Mouse (Mus musculus): Measurements from ENCODE around the gene Grid2. TPM values are rescaled to one million over a fixed set of nuclear protein-coding genes. Genes with fewer than 3 reads are reported as not detected.
A peak's percentile ranks its signal among the peaks of the same experiment; 100 is the strongest.

Gene Grid2
- polyA plus RNA-seq, 1 experiment from 2014 or later: 0.90 TPM

GRCm38 (mm10) chr6:64688181-64688944 is 1432.7 kb downstream of the Grid2 start:
- no peaks in the 10 kb centered on the region; the same call in 1 of the 2 replicates for H3K4me1 ChIP-seq (replicated peaks; ENCODE audit: control insufficient read depth, insufficient read depth, low read length)
- H3K4me3 ChIP-seq (ENCODE audit: low read depth, low read length): no peak overlapping the region
- no peaks in the 10 kb centered on the region for H3K36me3 ChIP-seq (ENCODE audit: control insufficient read depth, insufficient read depth, low read length)
- no peak overlapping the region for H3K27ac ChIP-seq (ENCODE audit: low read depth, low read length)
- ATAC-seq (replicated peaks; ENCODE audit: low FRiP score) (peak; percentile 51), DNase-seq (ENCODE audit: low spot score) (peak; percentile 70)
- no peaks in the 10 kb centered on the region for H3K27me3 ChIP-seq (ENCODE audit: control insufficient read depth, insufficient read depth, low read length)
- no peaks in the 10 kb centered on the region for H3K9me3 ChIP-seq (ENCODE audit: control insufficient read depth, low read length)
- peak overlapping the region; percentile 12; the same call in 1 of the 2 replicates for H3K4me2 ChIP-seq (ENCODE audit: low read depth, low read length, severe bottlenecking)
- H3K9ac ChIP-seq (ENCODE audit: low read length): no peak overlapping the region
- WGBS: 5% methylated on average over 19 of the region's 19 CpGs

GRCm38 (mm10) chr6:64694688-64695087 is 1439.0 kb downstream of the Grid2 start:
- no peaks in the 10 kb centered on the region for H3K36me3 ChIP-seq (ENCODE audit: control insufficient read depth, insufficient read depth, low read length)
- H3K9me3 ChIP-seq (ENCODE audit: control insufficient read depth, low read length): no peaks in the 10 kb centered on the region
- H3K4me1 ChIP-seq (replicated peaks; ENCODE audit: control insufficient read depth, insufficient read depth, low read length): peaks cover 2% of the 10 kb centered on the region; the same call in 1 of the 2 replicates
- H3K4me2 ChIP-seq (ENCODE audit: low read depth, low read length, severe bottlenecking): no peak overlapping the region
- ATAC-seq (replicated peaks; ENCODE audit: low FRiP score) (no peak), DNase-seq (ENCODE audit: low spot score) (no peak)
- no peak overlapping the region for H3K4me3 ChIP-seq (ENCODE audit: low read depth, low read length)
- H3K27me3 ChIP-seq (ENCODE audit: control insufficient read depth, insufficient read depth, low read length): no peaks in the 10 kb centered on the region
- H3K27ac ChIP-seq (ENCODE audit: low read depth, low read length): no peak overlapping the region
- 37% methylated on average over 7 of the region's 7 CpGs for WGBS
- H3K9ac ChIP-seq (ENCODE audit: low read length): no peak overlapping the region

DNA sequence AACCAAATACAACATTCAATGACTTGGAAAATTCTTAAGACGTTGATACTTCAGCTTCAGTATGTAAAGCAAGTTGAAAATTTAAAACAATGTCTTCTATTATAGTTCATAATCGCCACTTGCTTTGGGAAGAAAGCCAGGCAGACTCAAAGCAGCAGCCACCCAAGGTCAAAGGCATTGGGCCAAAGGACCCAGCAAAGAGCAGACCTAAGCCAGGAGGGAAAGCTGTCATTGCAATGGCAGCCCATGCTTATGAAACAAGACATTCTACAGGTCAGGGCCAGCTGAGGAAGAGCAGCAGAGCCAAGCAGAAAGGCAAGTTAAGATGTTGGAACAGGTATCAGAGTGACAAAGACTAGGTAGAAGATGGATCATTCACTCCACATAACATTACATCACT is 1448.0 kb downstream of the Grid2 start:
- 89% methylated on average over 2 of the region's 2 CpGs for WGBS

GRCm38 (mm10) chr6:64727751-64728403 is 1472.2 kb downstream of the Grid2 start:
- H3K36me3 ChIP-seq (ENCODE audit: control insufficient read depth, insufficient read depth, low read length): no peaks in the 10 kb centered on the region
- H3K27ac ChIP-seq (ENCODE audit: low read depth, low read length): no peak overlapping the region
- no peak overlapping the region for H3K9ac ChIP-seq (ENCODE audit: low read length)
- peaks cover 52% of the 10 kb centered on the region for H3K27me3 ChIP-seq (ENCODE audit: control insufficient read depth, insufficient read depth, low read length)
- H3K9me3 ChIP-seq (ENCODE audit: control insufficient read depth, low read length): no peaks in the 10 kb centered on the region
- WGBS: under 1% methylated on average over 29 of the region's 29 CpGs
- H3K4me3 ChIP-seq (ENCODE audit: low read depth, low read length): peak overlapping the region; percentile 35
- ATAC-seq (replicated peaks; ENCODE audit: low FRiP score) (peak; percentile 49), DNase-seq (ENCODE audit: low spot score) (peak; percentile 65)
- H3K4me1 ChIP-seq (replicated peaks; ENCODE audit: control insufficient read depth, insufficient read depth, low read length): peaks cover 11% of the 10 kb centered on the region
- H3K4me2 ChIP-seq (ENCODE audit: low read depth, low read length, severe bottlenecking): peak overlapping the region; percentile 55

More for the DNA sequence above, 1448.0 kb downstream of the Grid2 start:
- Histone ChIP-seq H3K9me3 (ENCODE audit: control insufficient read depth, low read length) (no peaks in the 10 kb centered on the region), H3K27me3 (ENCODE audit: control insufficient read depth, insufficient read depth, low read length) (no peaks in the 10 kb centered on the region), H3K27ac (ENCODE audit: low read depth, low read length) (no peak overlapping the region), H3K4me1 (replicated peaks; ENCODE audit: control insufficient read depth, insufficient read depth, low read length) (no peaks in the 10 kb centered on the region), H3K4me2 (ENCODE audit: low read depth, low read length, severe bottlenecking) (no peak overlapping the region), H3K36me3 (ENCODE audit: control insufficient read depth, insufficient read depth, low read length) (no peaks in the 10 kb centered on the region), H3K4me3 (ENCODE audit: low read depth, low read length) (no peak overlapping the region), H3K9ac (ENCODE audit: low read length) (no peak overlapping the region)
- ATAC-seq (replicated peaks; ENCODE audit: low FRiP score) (no peak), DNase-seq (ENCODE audit: low spot score) (no peak)

DNA sequence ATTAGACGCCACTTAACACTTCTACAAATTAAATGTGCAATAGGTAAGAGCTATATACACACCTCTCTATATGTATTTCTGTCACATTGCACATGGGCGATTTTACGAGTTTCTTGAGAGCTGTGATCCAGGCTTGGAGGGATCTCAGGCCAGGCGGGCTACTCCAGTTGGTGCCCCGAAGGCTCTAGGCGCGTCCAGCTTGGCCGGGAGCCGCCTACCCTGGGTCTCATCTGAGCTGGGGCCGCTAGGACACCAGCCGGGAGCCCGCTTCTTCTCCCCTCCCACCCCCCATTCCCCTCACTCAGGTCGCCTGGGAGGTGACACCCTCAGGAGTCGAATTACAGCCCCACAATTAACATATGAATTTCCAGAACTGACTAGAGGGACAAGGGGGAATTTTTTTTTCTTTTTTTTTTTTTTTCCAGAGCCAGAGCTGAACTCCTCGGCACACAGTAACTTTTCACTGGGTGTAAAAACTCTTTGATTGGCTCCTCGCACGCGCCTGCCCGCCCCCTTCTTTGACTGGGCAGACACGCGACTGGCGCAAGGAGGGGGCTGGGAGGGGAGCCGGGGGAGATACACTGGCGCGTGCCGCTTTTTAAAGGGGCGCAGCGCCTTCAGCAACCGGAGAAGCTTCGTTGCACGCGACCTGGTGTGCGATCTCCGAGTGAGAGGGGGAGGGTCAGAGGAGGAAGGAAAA is 1473.0 kb downstream of the Grid2 start, which contains the start of gene Atoh1:
Atoh1 (plus strand) TSS at position 627 of the 700 bp plus-strand sequence.
- ATAC-seq (replicated peaks; ENCODE audit: low FRiP score) (peak; percentile 90), DNase-seq (ENCODE audit: low spot score) (peak; percentile 87)
- under 1% methylated on average over 32 of the region's 34 CpGs for WGBS
- no peaks in the 10 kb centered on the region for H3K9me3 ChIP-seq (ENCODE audit: control insufficient read depth, low read length)
- H3K4me1 ChIP-seq (replicated peaks; ENCODE audit: control insufficient read depth, insufficient read depth, low read length): peaks cover 11% of the 10 kb centered on the region
- H3K27me3 ChIP-seq (ENCODE audit: control insufficient read depth, insufficient read depth, low read length): peaks cover 59% of the 10 kb centered on the region
- H3K36me3 ChIP-seq (ENCODE audit: control insufficient read depth, insufficient read depth, low read length): no peaks in the 10 kb centered on the region
- H3K4me3 ChIP-seq (ENCODE audit: low read depth, low read length): peak within 1 kb of the TSS; percentile 35
- no peak within 1 kb of the TSS for H3K9ac ChIP-seq (ENCODE audit: low read length)
- peak within 1 kb of the TSS; percentile 55 for H3K4me2 ChIP-seq (ENCODE audit: low read depth, low read length, severe bottlenecking)
- H3K27ac ChIP-seq (ENCODE audit: low read depth, low read length): no peak within 1 kb of the TSS

DNA sequence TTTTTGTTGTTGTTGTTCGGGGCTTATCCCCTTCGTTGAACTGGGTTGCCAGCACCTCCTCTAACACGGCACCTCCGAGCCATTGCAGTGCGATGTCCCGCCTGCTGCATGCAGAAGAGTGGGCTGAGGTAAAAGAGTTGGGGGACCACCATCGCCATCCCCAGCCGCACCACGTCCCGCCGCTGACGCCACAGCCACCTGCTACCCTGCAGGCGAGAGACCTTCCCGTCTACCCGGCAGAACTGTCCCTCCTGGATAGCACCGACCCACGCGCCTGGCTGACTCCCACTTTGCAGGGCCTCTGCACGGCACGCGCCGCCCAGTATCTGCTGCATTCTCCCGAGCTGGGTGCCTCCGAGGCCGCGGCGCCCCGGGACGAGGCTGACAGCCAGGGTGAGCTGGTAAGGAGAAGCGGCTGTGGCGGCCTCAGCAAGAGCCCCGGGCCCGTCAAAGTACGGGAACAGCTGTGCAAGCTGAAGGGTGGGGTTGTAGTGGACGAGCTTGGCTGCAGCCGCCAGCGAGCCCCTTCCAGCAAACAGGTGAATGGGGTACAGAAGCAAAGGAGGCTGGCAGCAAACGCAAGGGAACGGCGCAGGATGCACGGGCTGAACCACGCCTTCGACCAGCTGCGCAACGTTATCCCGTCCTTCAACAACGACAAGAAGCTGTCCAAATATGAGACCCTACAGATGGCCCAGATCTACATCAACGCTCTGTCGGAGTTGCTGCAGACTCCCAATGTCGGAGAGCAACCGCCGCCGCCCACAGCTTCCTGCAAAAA is 1473.7 kb downstream of the Grid2 start:
- peak overlapping the region; percentile 55 for H3K4me2 ChIP-seq (ENCODE audit: low read depth, low read length, severe bottlenecking)
- DNase-seq (ENCODE audit: low spot score): peak; percentile 80

DNA sequence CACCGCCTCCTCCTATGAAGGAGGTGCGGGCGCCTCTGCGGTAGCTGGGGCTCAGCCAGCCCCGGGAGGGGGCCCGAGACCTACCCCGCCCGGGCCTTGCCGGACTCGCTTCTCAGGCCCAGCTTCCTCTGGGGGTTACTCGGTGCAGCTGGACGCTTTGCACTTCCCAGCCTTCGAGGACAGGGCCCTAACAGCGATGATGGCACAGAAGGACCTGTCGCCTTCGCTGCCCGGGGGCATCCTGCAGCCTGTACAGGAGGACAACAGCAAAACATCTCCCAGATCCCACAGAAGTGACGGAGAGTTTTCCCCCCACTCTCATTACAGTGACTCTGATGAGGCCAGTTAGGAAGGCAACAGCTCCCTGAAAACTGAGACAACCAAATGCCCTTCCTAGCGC is 1474.4 kb downstream of the Grid2 start:
- peak overlapping the region; percentile 35 for H3K4me3 ChIP-seq (ENCODE audit: low read depth, low read length)
- H3K36me3 ChIP-seq (ENCODE audit: control insufficient read depth, insufficient read depth, low read length): no peaks in the 10 kb centered on the region
- no peak overlapping the region for H3K9ac ChIP-seq (ENCODE audit: low read length)
- H3K4me2 ChIP-seq (ENCODE audit: low read depth, low read length, severe bottlenecking): peak overlapping the region; percentile 55
- under 1% methylated on average over 19 of the region's 19 CpGs for WGBS
- H3K27ac ChIP-seq (ENCODE audit: low read depth, low read length): no peak overlapping the region
- no peaks in the 10 kb centered on the region for H3K9me3 ChIP-seq (ENCODE audit: control insufficient read depth, low read length)
- peaks cover 14% of the 10 kb centered on the region for H3K4me1 ChIP-seq (replicated peaks; ENCODE audit: control insufficient read depth, insufficient read depth, low read length)
- DNase-seq (ENCODE audit: low spot score): no peak
- peaks cover 72% of the 10 kb centered on the region for H3K27me3 ChIP-seq (ENCODE audit: control insufficient read depth, insufficient read depth, low read length)
- ATAC-seq (replicated peaks; ENCODE audit: low FRiP score): peak; percentile 2; the same call in 1 of the 2 replicates

More for the DNA sequence above, 1473.7 kb downstream of the Grid2 start:
- peaks cover 14% of the 10 kb centered on the region for H3K4me1 ChIP-seq (replicated peaks; ENCODE audit: control insufficient read depth, insufficient read depth, low read length)
- no peak overlapping the region for H3K27ac ChIP-seq (ENCODE audit: low read depth, low read length)
- H3K36me3 ChIP-seq (ENCODE audit: control insufficient read depth, insufficient read depth, low read length): no peaks in the 10 kb centered on the region
- WGBS: 1% methylated on average over 53 of the region's 53 CpGs
- H3K4me3 ChIP-seq (ENCODE audit: low read depth, low read length): peak overlapping the region; percentile 35
- ATAC-seq (replicated peaks; ENCODE audit: low FRiP score): peak; percentile 62
- no peaks in the 10 kb centered on the region for H3K9me3 ChIP-seq (ENCODE audit: control insufficient read depth, low read length)
- H3K27me3 ChIP-seq (ENCODE audit: control insufficient read depth, insufficient read depth, low read length): peaks cover 66% of the 10 kb centered on the region
- no peak overlapping the region for H3K9ac ChIP-seq (ENCODE audit: low read length)

Data from forebrain, embryonic 11.5 days (tissue).